Mouse (Mus musculus) layer of hippocampus, adult 11-12 months (tissue): Measurements from ENCODE around the gene Olfr2.
"Not testable (repeated sequence)": the region's sequence is repeated elsewhere in the genome, so short reads cannot be mapped to it uniquely, and the experiment has no call there.

Source experiments
- DNase-seq: peaks from one replicate; pipeline ENCODE4 v3.0.0; 2022; ENCODE audit warnings: low spot score

The Olfr2 gene

GRCm38 (mm10) chr7:107005972-107006371 is at the start of gene Olfr2:
Gene Olfr2, minus strand, starts transcription at chr7:107006072.
- DNase-seq, result no peak

- DNase-seq, result no peak
These were observed 41.7 kb upstream of the Olfr2 start for GRCm38 (mm10) chr7:107047578-107047977.

GRCm38 (mm10) chr7:107045833-107046232 is 40.0 kb upstream of the Olfr2 start:
- DNase-seq, result peak; percentile 58

- no peak for DNase-seq
These were observed 38.5 kb upstream of the Olfr2 start for GRCm38 (mm10) chr7:107044407-107044806.

GRCm38 (mm10) chr7:107043136-107043535 is 37.3 kb upstream of the Olfr2 start:
- no peak for DNase-seq

GRCm38 (mm10) chr7:107039934-107040563 is 34.2 kb upstream of the Olfr2 start:
- DNase-seq, result no peak

- no peak for DNase-seq
These were observed 25.0 kb upstream of the Olfr2 start, which contains the start of gene Olfr713 for GRCm38 (mm10) chr7:107030874-107031273. Gene Olfr713, plus strand, starts transcription at chr7:107031174.

GRCm38 (mm10) chr7:107004169-107004568 is 1.7 kb downstream of the Olfr2 start:
- DNase-seq, result no peak

- no peak for DNase-seq
These were observed 5.1 kb downstream of the Olfr2 start for GRCm38 (mm10) chr7:107000798-107001197.

GRCm38 (mm10) chr7:106985236-106985635 is 20.6 kb downstream of the Olfr2 start:
- DNase-seq, result no peak

- no peak for DNase-seq
These were observed 30.5 kb downstream of the Olfr2 start, which contains the start of gene Olfr711 for GRCm38 (mm10) chr7:106975353-106975752. Gene Olfr711, minus strand, starts transcription at chr7:106975453.

GRCm38 (mm10) chr7:106967503-106967902 is 38.4 kb downstream of the Olfr2 start:
- not testable (repeated sequence) for DNase-seq

GRCm38 (mm10) chr7:106963837-106964236 is 42.0 kb downstream of the Olfr2 start, which contains the start of gene Olfr6:
Gene Olfr6, minus strand, starts transcription at chr7:106963937.
- DNase-seq, result no peak

GRCm38 (mm10) chr7:106948212-106948611 is 57.7 kb downstream of the Olfr2 start, which contains the start of gene Olfr710:
Gene Olfr710, minus strand, starts transcription at chr7:106948312.
- no peak for DNase-seq
